8 mouse cellular contexts compared by ENCODE assay signal in genomic region chr6:67267408-67268244, GRCm38 (mm10). TPM values are rescaled to one million over a fixed set of nuclear protein-coding genes. Genes with fewer than 3 reads are reported as not detected.
DNase-seq lines count a peak whose midpoint lies in the region; ATAC-seq and TF ChIP-seq lines count a peak whose summit lies in the region.

No protein-coding gene starts in this region.

- H3K36me3 ChIP-seq in intestine, postnatal 0 days (ENCODE audit: control insufficient read depth, insufficient read depth), result no peaks in the 10 kb centered on the region; the same call in 1 of the 2 replicates
- H3K36me3 ChIP-seq in limb, embryonic 15.5 days, result peaks cover 5% of the 10 kb centered on the region
- peaks cover 5% of the 10 kb centered on the region; the same call in 1 of the 2 replicates for H3K36me3 ChIP-seq in midbrain, embryonic 16.5 days (ENCODE audit: control insufficient read depth, insufficient read depth, low read length)

- H3K27ac ChIP-seq in intestine, postnatal 0 days (ENCODE audit: low read depth, low read length), result peak overlapping the region; percentile 86
- H3K27ac ChIP-seq in limb, embryonic 15.5 days, result peak overlapping the region; percentile 93
- peak overlapping the region; percentile 92 for H3K27ac ChIP-seq in midbrain, embryonic 16.5 days (ENCODE audit: low read length)

- no peak for TF ChIP-seq CTCF in intestine, postnatal 0 days (IDR thresholded peaks at IDR 0.05; ENCODE audit: low read depth)

- peak overlapping the region; percentile 96 for H3K4me3 ChIP-seq in intestine, postnatal 0 days (ENCODE audit: low read depth, low read length)
- peak overlapping the region; percentile 98 for H3K4me3 ChIP-seq in limb, embryonic 15.5 days
- peak overlapping the region; percentile 100 for H3K4me3 ChIP-seq in midbrain, embryonic 16.5 days (ENCODE audit: low read depth, low read length)

- DNase-seq in 3134 (ENCODE audit: extremely low read depth, insufficient read length, low spot score), result peak; percentile 81
- peak; percentile 56 for DNase-seq in adipocyte (ENCODE audit: low spot score)
- peak; percentile 73 for DNase-seq in embryo, embryonic 11 days
- peak; percentile 55 to 80 for DNase-seq in spleen, postnatal 4 days (ENCODE audit: low spot score in 2 of 2)

- no peaks in the 10 kb centered on the region for H3K4me1 ChIP-seq in intestine, postnatal 0 days (replicated peaks; ENCODE audit: control insufficient read depth, insufficient read depth, low read length)
- peaks cover 6% of the 10 kb centered on the region for H3K4me1 ChIP-seq in limb, embryonic 15.5 days
- H3K4me1 ChIP-seq in midbrain, embryonic 16.5 days (ENCODE audit: control insufficient read depth, insufficient read depth, low read length), result peaks cover 14% of the 10 kb centered on the region

- peak; percentile 6; the same call in 1 of the 2 replicates for ATAC-seq in granulocyte monocyte progenitor cell, adult 5-6 weeks (replicated peaks; ENCODE audit: poor library complexity, severe bottlenecking)
- ATAC-seq in intestine, postnatal 0 days, result peak; percentile 30
- 0 out of 2 replicates have a peak, but pooled peaks have one; percentile 12 for ATAC-seq in limb, embryonic 15.5 days (ENCODE audit: insufficient number of reproducible peaks, low FRiP score, low TSS enrichment, low read depth)
- ATAC-seq in midbrain, embryonic 16.5 days, result peak; percentile 59

- peak overlapping the region; percentile 73 for H3K4me2 ChIP-seq in intestine, postnatal 0 days (replicated peaks; ENCODE audit: low read depth)
- H3K4me2 ChIP-seq in limb, embryonic 15.5 days, result peak overlapping the region; percentile 49
- peak overlapping the region; percentile 90 for H3K4me2 ChIP-seq in midbrain, embryonic 16.5 days (ENCODE audit: low read length)

- under 1% methylated on average over 59 of the region's 65 CpGs for WGBS in intestine, postnatal 0 days
- WGBS in limb, embryonic 15.5 days, result under 1% methylated on average over 59 of the region's 65 CpGs
- under 1% methylated on average over 47 of the region's 65 CpGs for WGBS in midbrain, embryonic 16.5 days

- no peaks in the 10 kb centered on the region for H3K27me3 ChIP-seq in intestine, postnatal 0 days (replicated peaks; ENCODE audit: control insufficient read depth, insufficient read depth, low read length)
- no peaks in the 10 kb centered on the region for H3K27me3 ChIP-seq in limb, embryonic 15.5 days
- no peaks in the 10 kb centered on the region for H3K27me3 ChIP-seq in midbrain, embryonic 16.5 days (ENCODE audit: control insufficient read depth, insufficient read depth, low read depth, low read length)

- no peaks in the 10 kb centered on the region for H3K9me3 ChIP-seq in intestine, postnatal 0 days (ENCODE audit: control insufficient read depth)
- no peaks in the 10 kb centered on the region for H3K9me3 ChIP-seq in limb, embryonic 15.5 days
- no peaks in the 10 kb centered on the region for H3K9me3 ChIP-seq in midbrain, embryonic 16.5 days (replicated peaks; ENCODE audit: control insufficient read depth, low read length, poor library complexity, severe bottlenecking)

- H3K9ac ChIP-seq in intestine, postnatal 0 days (ENCODE audit: low read depth, low read length), result peak overlapping the region; percentile 97
- H3K9ac ChIP-seq in limb, embryonic 15.5 days, result peak overlapping the region; percentile 99
- peak overlapping the region; percentile 96 for H3K9ac ChIP-seq in midbrain, embryonic 16.5 days (ENCODE audit: low read depth, low read length)

RNA-seq across cellular contexts. Expression of gene Serbp1, which starts 29.6 kb away (rescaled TPM):
- 799 and 903 TPM in 2 replicates for total RNA-seq in granulocyte monocyte progenitor cell, adult 5-6 weeks (2014; fragmentation: Nextera tagmentation)
- 2,516 and 2,875 TPM in 2 replicates for total RNA-seq in granulocyte monocyte progenitor cell, adult 5-6 weeks (2017)
- 209 and 220 TPM in 2 replicates for polyA plus RNA-seq in intestine, postnatal 0 days (2015; fragmentation: Nextera tagmentation; extraction: Ambion mirVana)
- polyA plus RNA-seq in limb, embryonic 15.5 days (2015; fragmentation: Nextera tagmentation; extraction: Ambion mirVana), result 381 and 399 TPM in 2 replicates
- 270 and 283 TPM in 2 replicates for polyA plus RNA-seq in midbrain, embryonic 16.5 days (2015; fragmentation: Nextera tagmentation; extraction: Ambion mirVana)

Comparison
In these comparisons a context has a peak if more than half of its experiments do, and no peak if none do; other contexts are left out.
1. Peak in every context shown above with its lines: DNase-seq, ATAC-seq, H3K4me3 ChIP-seq and H3K27ac ChIP-seq.
2. ATAC-seq: peak in every context shown above with its lines; median percentile 59 in midbrain, embryonic 16.5 days; 30 in intestine, postnatal 0 days; 12 in limb, embryonic 15.5 days; 6 in granulocyte monocyte progenitor cell, adult 5-6 weeks.